Mouse (Mus musculus): Measurements from ENCODE around the gene Neil3. TPM values are rescaled to one million over a fixed set of nuclear protein-coding genes. Genes with fewer than 3 reads are reported as not detected.
"Not testable (repeated sequence)": the region's sequence is repeated elsewhere in the genome, so short reads cannot be mapped to it uniquely, and the experiment has no call there.

Neil3 gene
- polyA plus RNA-seq, 1 experiment from 2014 or later = 9.3 TPM

GRCm38 (mm10) chr8:53573600-53573999, 65.3 kb downstream of the Neil3 start:
- TF ChIP-seq CTCF (IDR thresholded peaks at IDR 0.05; ENCODE audit: low read depth) = no peak
- no peaks in the 10 kb centered on the region for H3K9me3 ChIP-seq (ENCODE audit: control insufficient read depth)
- H3K27me3 ChIP-seq (replicated peaks; ENCODE audit: control insufficient read depth, insufficient read depth, low read length) = no peaks in the 10 kb centered on the region
- no peak for ATAC-seq
- no peaks in the 10 kb centered on the region for H3K4me1 ChIP-seq (replicated peaks; ENCODE audit: control insufficient read depth, insufficient read depth, low read length)
- WGBS = 88% methylated on average over 2 of the region's 2 CpGs
- no peak overlapping the region for H3K27ac ChIP-seq (ENCODE audit: low read depth, low read length)
- no peak overlapping the region for H3K9ac ChIP-seq (ENCODE audit: low read depth, low read length)
- no peaks in the 10 kb centered on the region for H3K36me3 ChIP-seq (ENCODE audit: control insufficient read depth, insufficient read depth)
- no peak overlapping the region for H3K4me2 ChIP-seq (replicated peaks; ENCODE audit: low read depth)
- H3K4me3 ChIP-seq (ENCODE audit: low read depth, low read length) = no peak overlapping the region

- Histone ChIP-seq H3K4me1 (replicated peaks; ENCODE audit: control insufficient read depth, insufficient read depth, low read length) (no peaks in the 10 kb centered on the region), H3K27ac (ENCODE audit: low read depth, low read length) (no peak overlapping the region), H3K9ac (ENCODE audit: low read depth, low read length) (no peak overlapping the region), H3K36me3 (ENCODE audit: control insufficient read depth, insufficient read depth) (no peaks in the 10 kb centered on the region), H3K9me3 (ENCODE audit: control insufficient read depth) (no peaks in the 10 kb centered on the region), H3K27me3 (replicated peaks; ENCODE audit: control insufficient read depth, insufficient read depth, low read length) (no peaks in the 10 kb centered on the region), H3K4me2 (replicated peaks; ENCODE audit: low read depth) (no peak overlapping the region), H3K4me3 (ENCODE audit: low read depth, low read length) (no peak overlapping the region)
- no peak for TF ChIP-seq CTCF (IDR thresholded peaks at IDR 0.05; ENCODE audit: low read depth)
- ATAC-seq = no peak
- WGBS = 82% methylated on average over 6 of the region's 6 CpGs
Observed at GRCm38 (mm10) chr8:53566223-53566622, 72.6 kb downstream of the Neil3 start.

- Histone ChIP-seq H3K4me1 (replicated peaks; ENCODE audit: control insufficient read depth, insufficient read depth, low read length) (no peaks in the 10 kb centered on the region), H3K4me2 (replicated peaks; ENCODE audit: low read depth) (no peak overlapping the region), H3K9me3 (ENCODE audit: control insufficient read depth) (no peaks in the 10 kb centered on the region), H3K27me3 (replicated peaks; ENCODE audit: control insufficient read depth, insufficient read depth, low read length) (no peaks in the 10 kb centered on the region), H3K27ac (ENCODE audit: low read depth, low read length) (no peak overlapping the region), H3K36me3 (ENCODE audit: control insufficient read depth, insufficient read depth) (no peaks in the 10 kb centered on the region), H3K9ac (ENCODE audit: low read depth, low read length) (no peak overlapping the region), H3K4me3 (ENCODE audit: low read depth, low read length) (no peak overlapping the region)
- 82% methylated on average over 10 of the region's 10 CpGs for WGBS
- ATAC-seq = no peak
- no peak for TF ChIP-seq CTCF (IDR thresholded peaks at IDR 0.05; ENCODE audit: low read depth)
Observed at GRCm38 (mm10) chr8:53562441-53563040, 76.3 kb downstream of the Neil3 start.

- Histone ChIP-seq H3K9me3 (ENCODE audit: control insufficient read depth) (no peaks in the 10 kb centered on the region), H3K27me3 (replicated peaks; ENCODE audit: control insufficient read depth, insufficient read depth, low read length) (no peaks in the 10 kb centered on the region), H3K9ac (ENCODE audit: low read depth, low read length) (no peak overlapping the region), H3K27ac (ENCODE audit: low read depth, low read length) (no peak overlapping the region), H3K4me1 (replicated peaks; ENCODE audit: control insufficient read depth, insufficient read depth, low read length) (no peaks in the 10 kb centered on the region), H3K4me2 (replicated peaks; ENCODE audit: low read depth) (no peak overlapping the region), H3K4me3 (ENCODE audit: low read depth, low read length) (no peak overlapping the region), H3K36me3 (ENCODE audit: control insufficient read depth, insufficient read depth) (no peaks in the 10 kb centered on the region)
- ATAC-seq = no peak
- 90% methylated on average over 2 of the region's 2 CpGs for WGBS
- no peak for TF ChIP-seq CTCF (IDR thresholded peaks at IDR 0.05; ENCODE audit: low read depth)
Observed at GRCm38 (mm10) chr8:53539585-53539984, 99.3 kb downstream of the Neil3 start.

GRCm38 (mm10) chr8:53538049-53538448, 100.8 kb downstream of the Neil3 start:
- not testable (repeated sequence) for H3K27ac ChIP-seq (ENCODE audit: low read depth, low read length); ATAC-seq; H3K4me3 ChIP-seq (ENCODE audit: low read depth, low read length); H3K4me1 ChIP-seq (replicated peaks; ENCODE audit: control insufficient read depth, insufficient read depth, low read length); H3K9ac ChIP-seq (ENCODE audit: low read depth, low read length); H3K36me3 ChIP-seq (ENCODE audit: control insufficient read depth, insufficient read depth); H3K9me3 ChIP-seq (ENCODE audit: control insufficient read depth); H3K4me2 ChIP-seq (replicated peaks; ENCODE audit: low read depth); H3K27me3 ChIP-seq (replicated peaks; ENCODE audit: control insufficient read depth, insufficient read depth, low read length)
- WGBS = 83% methylated on average over 3 of the region's 3 CpGs

Other genes starting within 250 kb of the Neil3 start
- 70.1 and 71.7 TPM in 2 replicates for gene Aga, start 127.3 kb downstream of the Neil3 start, polyA plus RNA-seq (2015; fragmentation: Nextera tagmentation; extraction: Ambion mirVana)